Mouse (Mus musculus): ENCODE data around the gene Jmjd8. TPM values are rescaled to one million over a fixed set of nuclear protein-coding genes. Genes with fewer than 3 reads are reported as not detected.

Gene Jmjd8
- polyA plus RNA-seq, 1 experiment from 2014 or later = 36.7 TPM

DNA sequence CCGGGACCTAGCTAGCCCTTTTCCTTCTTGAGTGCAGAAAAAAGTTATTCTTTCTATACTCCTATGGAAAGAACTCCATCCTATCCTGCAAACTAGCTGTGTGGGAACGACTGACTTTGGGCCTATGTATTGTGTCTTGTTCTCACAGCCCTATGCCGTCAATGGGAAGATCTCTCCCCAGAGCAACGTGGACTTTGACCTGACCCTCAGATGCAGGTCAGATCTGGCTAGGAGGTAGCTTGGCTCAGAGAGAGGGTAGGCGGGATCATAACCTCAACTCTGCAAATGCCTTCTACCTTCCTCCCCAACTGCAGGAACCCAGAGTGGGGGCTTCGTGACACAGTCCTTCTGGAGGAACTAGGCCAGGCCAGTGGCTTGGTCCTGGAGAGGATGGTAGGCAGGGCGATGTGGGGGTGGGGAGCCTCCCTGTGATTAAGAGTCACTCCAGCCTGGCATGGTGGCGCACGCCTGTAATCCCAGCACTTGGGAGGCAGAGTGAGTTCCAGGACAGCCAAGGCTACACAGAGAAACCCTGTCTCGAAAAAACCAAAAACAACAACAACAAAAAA is 47.8 kb downstream of the Jmjd8 start:
- no peak for ATAC-seq (ENCODE audit: extremely low read depth, insufficient number of reproducible peaks, low FRiP score, low TSS enrichment)
- Histone ChIP-seq H3K36me3 (peaks cover 24% of the 10 kb centered on the region), H3K4me1 (peaks cover 35% of the 10 kb centered on the region), H3K4me3 (peak overlapping the region; percentile 64), H3K9ac (peak overlapping the region; percentile 84), H3K4me2 (peak overlapping the region; percentile 95), H3K27me3 (replicated peaks) (no peaks in the 10 kb centered on the region), H3K9me3 (no peaks in the 10 kb centered on the region), H3K27ac (replicated peaks) (no peak overlapping the region)
- WGBS = 65% methylated on average over 10 of the region's 10 CpGs

DNA sequence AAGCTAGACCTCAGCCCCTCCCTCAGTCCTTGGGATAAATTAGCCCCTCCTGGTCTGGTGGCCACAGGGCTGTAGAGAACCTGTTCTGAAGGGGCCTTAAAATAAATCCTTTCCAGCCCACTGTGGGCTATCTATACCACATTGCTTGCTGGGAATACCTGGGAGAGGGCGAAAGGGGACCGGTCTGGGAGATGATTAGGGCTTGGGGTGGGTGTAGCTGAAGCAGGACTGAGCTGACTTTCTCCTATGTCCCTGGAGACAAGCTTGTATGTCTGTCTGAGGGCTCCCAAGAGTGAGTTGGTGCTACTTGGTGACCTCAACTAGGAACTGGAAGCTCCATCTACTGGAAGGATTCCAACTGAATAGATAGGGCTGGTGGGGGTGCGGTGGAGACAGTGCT is 48.4 kb downstream of the Jmjd8 start:
- peaks cover 30% of the 10 kb centered on the region for H3K36me3 ChIP-seq
- no peak for ATAC-seq (ENCODE audit: extremely low read depth, insufficient number of reproducible peaks, low FRiP score, low TSS enrichment)
- H3K4me2 ChIP-seq = peak overlapping the region; percentile 95; the same call in 1 of the 2 replicates
- no peak overlapping the region for H3K27ac ChIP-seq (replicated peaks)
- H3K9ac ChIP-seq = no peak overlapping the region
- H3K4me1 ChIP-seq = peaks cover 39% of the 10 kb centered on the region
- 80% methylated on average over 3 of the region's 3 CpGs for WGBS
- H3K27me3 ChIP-seq (replicated peaks) = no peaks in the 10 kb centered on the region
- no peaks in the 10 kb centered on the region for H3K9me3 ChIP-seq
- no peak overlapping the region for H3K4me3 ChIP-seq

GRCm38 (mm10) chr17:25877741-25878610 is 49.3 kb downstream of the Jmjd8 start:
- no peak overlapping the region for H3K9ac ChIP-seq
- no peaks in the 10 kb centered on the region for H3K9me3 ChIP-seq
- H3K4me3 ChIP-seq = no peak overlapping the region
- no peak for ATAC-seq (ENCODE audit: extremely low read depth, insufficient number of reproducible peaks, low FRiP score, low TSS enrichment)
- WGBS = 89% methylated on average over 32 of the region's 32 CpGs
- no peak overlapping the region for H3K27ac ChIP-seq (replicated peaks)
- H3K27me3 ChIP-seq (replicated peaks) = no peaks in the 10 kb centered on the region
- peaks cover 39% of the 10 kb centered on the region for H3K4me1 ChIP-seq
- no peak overlapping the region for H3K4me2 ChIP-seq
- H3K36me3 ChIP-seq = peaks cover 39% of the 10 kb centered on the region

DNA sequence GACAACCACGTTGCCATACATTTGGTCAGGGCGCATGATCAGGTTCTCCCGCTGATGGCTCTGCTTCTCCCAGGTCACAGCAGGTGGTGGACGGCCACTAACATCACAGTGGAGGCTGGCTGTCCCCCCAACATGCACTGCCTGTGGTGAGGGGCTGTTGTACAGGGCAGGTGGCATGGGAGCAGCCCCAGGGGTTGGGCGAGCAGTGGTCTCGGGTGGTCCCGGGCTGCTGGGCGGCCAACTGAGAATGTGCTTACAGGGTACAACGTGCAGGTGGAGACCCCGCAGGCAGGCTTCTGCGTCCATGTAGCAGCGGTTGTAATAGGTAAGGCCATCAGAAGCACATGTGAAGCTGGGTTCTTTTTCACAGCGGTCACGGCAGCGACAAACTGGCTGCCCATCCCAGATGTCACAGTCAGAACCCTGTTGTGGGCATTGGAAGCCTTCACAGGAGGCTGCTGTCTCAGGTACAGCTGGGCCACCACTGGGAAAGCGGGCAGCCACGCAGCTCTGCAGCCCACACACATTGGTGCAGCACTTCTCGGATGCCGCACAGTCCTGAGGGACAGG is 50.0 kb downstream of the Jmjd8 start:
- H3K4me3 ChIP-seq = no peak overlapping the region
- H3K4me1 ChIP-seq = peaks cover 39% of the 10 kb centered on the region
- no peaks in the 10 kb centered on the region for H3K27me3 ChIP-seq (replicated peaks)
- ATAC-seq (ENCODE audit: extremely low read depth, insufficient number of reproducible peaks, low FRiP score, low TSS enrichment) = no peak
- 91% methylated on average over 19 of the region's 19 CpGs for WGBS
- no peak overlapping the region for H3K4me2 ChIP-seq
- H3K36me3 ChIP-seq = peaks cover 46% of the 10 kb centered on the region
- no peak overlapping the region for H3K27ac ChIP-seq (replicated peaks)
- no peaks in the 10 kb centered on the region for H3K9me3 ChIP-seq
- no peak overlapping the region for H3K9ac ChIP-seq

GRCm38 (mm10) chr17:25879261-25879660 is 50.6 kb downstream of the Jmjd8 start:
- Histone ChIP-seq H3K27ac (replicated peaks) (no peak overlapping the region), H3K4me1 (peaks cover 33% of the 10 kb centered on the region), H3K27me3 (replicated peaks) (no peaks in the 10 kb centered on the region), H3K9ac (no peak overlapping the region), H3K9me3 (no peaks in the 10 kb centered on the region), H3K36me3 (peaks cover 52% of the 10 kb centered on the region), H3K4me2 (no peak overlapping the region), H3K4me3 (no peak overlapping the region)
- WGBS = 65% methylated on average over 4 of the region's 4 CpGs
- no peak for ATAC-seq (ENCODE audit: extremely low read depth, insufficient number of reproducible peaks, low FRiP score, low TSS enrichment)

GRCm38 (mm10) chr17:25879750-25880149 is 51.1 kb downstream of the Jmjd8 start:
- no peaks in the 10 kb centered on the region for H3K27me3 ChIP-seq (replicated peaks)

DNA sequence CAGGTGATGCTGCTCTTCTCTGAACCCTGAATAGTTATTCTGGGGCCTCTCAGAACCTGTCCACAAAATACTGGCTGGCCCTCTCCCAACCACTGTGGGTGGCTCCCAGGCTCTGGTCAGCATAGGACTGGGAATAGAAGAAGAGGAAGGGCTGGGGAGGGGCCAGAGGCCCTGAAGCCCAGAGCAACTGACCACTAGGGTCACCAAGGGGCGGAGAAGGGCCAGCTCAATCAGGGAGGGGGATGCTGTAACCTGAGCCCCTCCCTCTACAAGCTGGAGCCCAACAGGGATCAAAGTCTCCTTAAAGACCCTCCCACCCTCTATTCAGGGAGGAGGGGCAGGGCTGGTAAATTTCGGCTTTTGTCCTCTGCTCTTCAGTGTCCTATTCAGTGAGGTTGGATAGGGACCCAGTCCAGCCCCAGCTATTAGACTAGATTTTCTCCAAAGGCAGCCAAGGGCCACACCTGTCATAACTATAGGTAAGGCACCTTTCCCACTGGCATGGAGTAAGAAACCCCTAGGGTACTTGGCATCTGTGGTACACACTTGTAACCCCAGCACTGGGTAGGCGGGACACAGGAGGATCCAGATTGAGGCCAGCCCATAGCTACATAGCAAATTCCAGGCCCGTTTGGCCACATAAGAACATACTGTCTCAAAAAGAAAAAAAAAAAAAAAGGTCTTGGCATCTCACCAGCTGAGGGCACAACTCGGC is 51.7 kb downstream of the Jmjd8 start, which contains the start of gene Wfikkn1:
TSS of gene Wfikkn1 (minus strand) at position 663 of the 715 bp plus-strand sequence.
- H3K27me3 ChIP-seq (replicated peaks) = no peaks in the 10 kb centered on the region
- 53% methylated on average over 5 of the region's 5 CpGs for WGBS
- H3K36me3 ChIP-seq = peaks cover 60% of the 10 kb centered on the region

More at GRCm38 (mm10) chr17:25879750-25880149, 51.1 kb downstream of the Jmjd8 start:
- no peak overlapping the region for H3K9ac ChIP-seq
- H3K27ac ChIP-seq (replicated peaks) = no peak overlapping the region
- no peak overlapping the region for H3K4me3 ChIP-seq
- ATAC-seq (ENCODE audit: extremely low read depth, insufficient number of reproducible peaks, low FRiP score, low TSS enrichment) = no peak
- WGBS = 86% methylated on average over 8 of the region's 8 CpGs
- H3K36me3 ChIP-seq = peaks cover 57% of the 10 kb centered on the region
- no peaks in the 10 kb centered on the region for H3K9me3 ChIP-seq
- H3K4me2 ChIP-seq = no peak overlapping the region
- H3K4me1 ChIP-seq = peaks cover 29% of the 10 kb centered on the region

GRCm38 (mm10) chr17:25880913-25881641 is 52.4 kb downstream of the Jmjd8 start:
- H3K27me3 ChIP-seq (replicated peaks) = no peaks in the 10 kb centered on the region
- 26% methylated on average over 5 of the region's 5 CpGs for WGBS
- H3K27ac ChIP-seq (replicated peaks) = no peak overlapping the region
- ATAC-seq (ENCODE audit: extremely low read depth, insufficient number of reproducible peaks, low FRiP score, low TSS enrichment) = no peak
- H3K9ac ChIP-seq = no peak overlapping the region
- H3K4me3 ChIP-seq = no peak overlapping the region
- H3K36me3 ChIP-seq = peaks cover 60% of the 10 kb centered on the region
- H3K4me1 ChIP-seq = peaks cover 25% of the 10 kb centered on the region
- no peak overlapping the region for H3K4me2 ChIP-seq
- H3K9me3 ChIP-seq = no peaks in the 10 kb centered on the region

More for the DNA sequence above, 51.7 kb downstream of the Jmjd8 start, which contains the start of gene Wfikkn1:
- Histone ChIP-seq H3K27ac (replicated peaks) (0 out of 2 replicates have a peak within 1 kb of the TSS, but pooled peaks have one; percentile 22), H3K4me1 (peaks cover 29% of the 10 kb centered on the region), H3K9me3 (no peaks in the 10 kb centered on the region), H3K4me3 (no peak within 1 kb of the TSS), H3K4me2 (no peak within 1 kb of the TSS), H3K9ac (no peak within 1 kb of the TSS)
- ATAC-seq (ENCODE audit: extremely low read depth, insufficient number of reproducible peaks, low FRiP score, low TSS enrichment) = no peak
